Mouse (Mus musculus) hindbrain, embryonic 14.5 days (tissue): ENCODE data around the gene Cela1. TPM values are rescaled to one million over a fixed set of nuclear protein-coding genes. Genes with fewer than 3 reads are reported as not detected.

ENCODE experiments used
- ATAC-seq: fragments of 200-750 bp; cut with Nextera tagmentation; 2 replicates; pipeline ENCODE4 v1.8.0; 2017; ENCODE audit warnings: moderate number of reproducible peaks, mild to moderate bottlenecking, moderate TSS enrichment, moderate library complexity; ENCODE audit not compliant: low FRiP score
- DNase-seq: peaks from one replicate; pipeline ENCODE4 v3.0.0-alpha.2; 2015; ENCODE audit warnings: low spot score
- H3K27ac ChIP-seq: fragments of 300-500 bp; sonication (generic); 2 replicates; pipeline ENCODE4 v1.5.1; 2014; ENCODE audit warnings: mild to moderate bottlenecking, moderate library complexity
- H3K27me3 ChIP-seq: fragments of 300-500 bp; sonication (generic); 2 replicates; pipeline ENCODE4 v1.6.1; 2014; ENCODE audit warnings: mild to moderate bottlenecking, low read length, mixed read lengths; ENCODE audit not compliant: control insufficient read depth, insufficient read depth
- H3K36me3 ChIP-seq: fragments of 300-500 bp; sonication (generic); replicated peaks from 2 replicates; pipeline ENCODE4 v1.6.1; 2014; ENCODE audit not compliant: control insufficient read depth, insufficient read depth
- H3K4me1 ChIP-seq: fragments of 300-500 bp; sonication (generic); replicated peaks from 2 replicates; pipeline ENCODE4 v1.6.1; 2014; ENCODE audit warnings: antibody characterized with exemption, low read length, mixed read lengths; ENCODE audit not compliant: control insufficient read depth, insufficient read depth
- H3K4me2 ChIP-seq: fragments of 300-500 bp; sonication (generic); replicated peaks from 2 replicates; pipeline ENCODE4 v1.6.1; 2014; ENCODE audit warnings: mild to moderate bottlenecking, moderate library complexity
- H3K4me3 ChIP-seq: fragments of 300-500 bp; sonication (generic); replicated peaks from 2 replicates; pipeline ENCODE4 v1.5.1; 2014; ENCODE audit warnings: mild to moderate bottlenecking, low read length
- H3K9ac ChIP-seq: fragments of 300-500 bp; sonication (generic); 2 replicates; pipeline ENCODE4 v1.6.1; 2014
- H3K9me3 ChIP-seq: fragments of 300-500 bp; sonication (generic); 2 replicates; pipeline ENCODE4 v1.6.1; 2016; ENCODE audit warnings: low read length; ENCODE audit not compliant: control insufficient read depth
- WGBS: fragments of 180-500 bp; shearing (Covaris S2); extraction: QIAGEN DNeasy Blood & Tissue Kit; methylation state at CpG from one replicate; pipeline ENCODE4 v1.1.7; 2014; 5-methylcytosine and 5-hydroxymethylcytosine counted together
- polyA plus RNA-seq: library from polyadenylated mRNA; unstranded; fragments of >200 nt; fragmentation: Nextera tagmentation; extraction: Ambion mirVana; gene quantifications from 2 replicates; pipeline ENCODE4 v1.2.1, GENCODE M21; 2014

Gene Cela1
- polyA plus RNA-seq, 1 experiment from 2014 or later: 1.0 TPM

- no peaks in the 10 kb centered on the region for H3K36me3 ChIP-seq
- H3K4me2 ChIP-seq: peak within 1 kb of the TSS; percentile 72
- peaks cover 13% of the 10 kb centered on the region; the same call in 1 of the 2 replicates for H3K4me1 ChIP-seq
- H3K4me3 ChIP-seq: peak within 1 kb of the TSS; percentile 38
- peaks cover 58% of the 10 kb centered on the region for H3K27me3 ChIP-seq
- DNase-seq (no peak), ATAC-seq (no peak)
- whole genome bisulfite sequencing: under 1% methylated on average over 60 of the region's 77 CpGs
- H3K9me3 ChIP-seq: no peaks in the 10 kb centered on the region
- H3K9ac ChIP-seq: peak within 1 kb of the TSS; percentile 36; the same call in 1 of the 2 replicates
- no peak within 1 kb of the TSS for H3K27ac ChIP-seq
Observed at GRCm38 (mm10) chr15:100636700-100637501, 50.8 kb downstream of the Cela1 start, which contains the start of gene Smagp. TSS of gene Smagp (minus strand) at chr15:100636940.

GRCm38 (mm10) chr15:100635851-100636645 lies 51.7 kb downstream of the Cela1 start:
- DNase-seq (no peak), ATAC-seq (no peak)
- peaks cover 58% of the 10 kb centered on the region for H3K27me3 ChIP-seq
- WGBS: 2% methylated on average over 38 of the region's 38 CpGs
- H3K4me1 ChIP-seq: peaks cover 13% of the 10 kb centered on the region; the same call in 1 of the 2 replicates
- H3K27ac ChIP-seq: no peak overlapping the region
- no peaks in the 10 kb centered on the region for H3K9me3 ChIP-seq
- peak overlapping the region; percentile 72 for H3K4me2 ChIP-seq
- no peaks in the 10 kb centered on the region for H3K36me3 ChIP-seq
- H3K4me3 ChIP-seq: peak overlapping the region; percentile 38
- H3K9ac ChIP-seq: peak overlapping the region; percentile 36; the same call in 1 of the 2 replicates

GRCm38 (mm10) chr15:100635239-100635638 lies 52.5 kb downstream of the Cela1 start:
- Histone ChIP-seq H3K27me3 (peaks cover 58% of the 10 kb centered on the region), H3K4me1 (peaks cover 13% of the 10 kb centered on the region; the same call in 1 of the 2 replicates), H3K36me3 (no peaks in the 10 kb centered on the region), H3K27ac (no peak overlapping the region), H3K4me3 (no peak overlapping the region), H3K9ac (no peak overlapping the region), H3K9me3 (no peaks in the 10 kb centered on the region), H3K4me2 (no peak overlapping the region)
- ATAC-seq (no peak), DNase-seq (no peak)
- 9% methylated on average over 9 of the region's 9 CpGs for WGBS

GRCm38 (mm10) chr15:100633341-100633740 lies 54.4 kb downstream of the Cela1 start:
- DNase-seq (no peak), ATAC-seq (no peak)
- no peaks in the 10 kb centered on the region for H3K36me3 ChIP-seq
- no peak overlapping the region for H3K9ac ChIP-seq
- WGBS: 84% methylated on average over 10 of the region's 10 CpGs
- H3K9me3 ChIP-seq: no peaks in the 10 kb centered on the region
- no peak overlapping the region for H3K4me3 ChIP-seq
- no peak overlapping the region for H3K27ac ChIP-seq
- peaks cover 13% of the 10 kb centered on the region; the same call in 1 of the 2 replicates for H3K4me1 ChIP-seq
- H3K27me3 ChIP-seq: peaks cover 51% of the 10 kb centered on the region
- no peak overlapping the region for H3K4me2 ChIP-seq

- H3K27me3 ChIP-seq: peaks cover 41% of the 10 kb centered on the region
Observed at GRCm38 (mm10) chr15:100632323-100632722, 55.4 kb downstream of the Cela1 start.

GRCm38 (mm10) chr15:100631454-100632170 lies 56.1 kb downstream of the Cela1 start:
- no peak for ATAC-seq
- no peak overlapping the region for H3K9ac ChIP-seq
- DNase-seq: no peak
- no peak overlapping the region for H3K4me2 ChIP-seq
- peaks cover 5% of the 10 kb centered on the region; the same call in 1 of the 2 replicates for H3K4me1 ChIP-seq
- H3K27ac ChIP-seq: no peak overlapping the region
- peaks cover 33% of the 10 kb centered on the region for H3K27me3 ChIP-seq
- H3K4me3 ChIP-seq: no peak overlapping the region
- no peaks in the 10 kb centered on the region for H3K9me3 ChIP-seq
- 87% methylated on average over 12 of the region's 12 CpGs for WGBS
- no peaks in the 10 kb centered on the region for H3K36me3 ChIP-seq

More at GRCm38 (mm10) chr15:100632323-100632722, 55.4 kb downstream of the Cela1 start:
- WGBS: 95% methylated on average over 5 of the region's 5 CpGs
- Histone ChIP-seq H3K9ac (no peak overlapping the region), H3K9me3 (no peaks in the 10 kb centered on the region), H3K4me2 (no peak overlapping the region), H3K36me3 (no peaks in the 10 kb centered on the region), H3K4me3 (no peak overlapping the region), H3K27ac (no peak overlapping the region), H3K4me1 (peaks cover 12% of the 10 kb centered on the region; the same call in 1 of the 2 replicates)
- ATAC-seq (no peak), DNase-seq (no peak)

GRCm38 (mm10) chr15:100630126-100630525 lies 57.6 kb downstream of the Cela1 start:
- no peak for ATAC-seq
- no peaks in the 10 kb centered on the region for H3K4me1 ChIP-seq
- peaks cover 19% of the 10 kb centered on the region for H3K27me3 ChIP-seq
- no peak overlapping the region for H3K27ac ChIP-seq
- WGBS: 42% methylated on average over 3 of the region's 3 CpGs
- H3K4me3 ChIP-seq: no peak overlapping the region
- H3K36me3 ChIP-seq: no peaks in the 10 kb centered on the region
- no peak overlapping the region for H3K9ac ChIP-seq
- no peak overlapping the region for H3K4me2 ChIP-seq
- no peaks in the 10 kb centered on the region for H3K9me3 ChIP-seq
- DNase-seq: no peak

- no peak overlapping the region for H3K4me3 ChIP-seq
- H3K4me1 ChIP-seq: no peaks in the 10 kb centered on the region
- DNase-seq (no peak), ATAC-seq (no peak)
- H3K27me3 ChIP-seq: peaks cover 7% of the 10 kb centered on the region
- H3K36me3 ChIP-seq: no peaks in the 10 kb centered on the region
- WGBS: 57% methylated on average over 7 of the region's 7 CpGs
- H3K9me3 ChIP-seq: no peaks in the 10 kb centered on the region
- no peak overlapping the region for H3K9ac ChIP-seq
- no peak overlapping the region for H3K27ac ChIP-seq
- H3K4me2 ChIP-seq: no peak overlapping the region
Observed at GRCm38 (mm10) chr15:100628797-100629196, 58.9 kb downstream of the Cela1 start.
